Mouse (Mus musculus): Measurements from ENCODE around the gene Map2k7.

DNA sequence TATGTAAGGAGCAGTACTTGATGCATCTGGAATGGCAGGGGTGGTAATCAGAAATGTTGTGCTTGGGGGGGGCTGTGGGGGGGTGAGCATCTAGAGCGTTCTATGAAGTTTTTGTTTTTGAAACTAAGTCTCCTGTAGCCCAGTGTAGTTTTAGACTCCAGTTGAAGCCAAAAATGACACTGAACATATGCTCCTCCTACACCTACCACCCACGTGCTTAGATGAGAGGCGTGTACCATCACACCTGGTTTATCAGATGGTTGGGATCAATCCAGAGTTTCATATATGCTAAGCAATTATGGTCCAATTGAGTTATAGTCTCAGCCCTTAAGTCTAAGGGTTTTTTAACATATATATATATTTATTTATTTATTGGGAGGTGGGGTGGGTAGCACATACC is 18.9 kb upstream of the Map2k7 start:
- TF ChIP-seq CTCF (IDR thresholded peaks at IDR 0.05; ENCODE audit: low read depth) (no peak), EP300 (IDR thresholded peaks at IDR 0.05; ENCODE audit: low read depth) (no peak)
